Mouse (Mus musculus): ENCODE results near the gene Gskip. TPM values are rescaled to one million over a fixed set of nuclear protein-coding genes. Genes with fewer than 3 reads are reported as not detected.
A peak's percentile ranks its signal among the peaks of the same experiment; 100 is the strongest.

Gskip gene
- polyA plus RNA-seq, 1 experiment, result 10.8 TPM

DNA sequence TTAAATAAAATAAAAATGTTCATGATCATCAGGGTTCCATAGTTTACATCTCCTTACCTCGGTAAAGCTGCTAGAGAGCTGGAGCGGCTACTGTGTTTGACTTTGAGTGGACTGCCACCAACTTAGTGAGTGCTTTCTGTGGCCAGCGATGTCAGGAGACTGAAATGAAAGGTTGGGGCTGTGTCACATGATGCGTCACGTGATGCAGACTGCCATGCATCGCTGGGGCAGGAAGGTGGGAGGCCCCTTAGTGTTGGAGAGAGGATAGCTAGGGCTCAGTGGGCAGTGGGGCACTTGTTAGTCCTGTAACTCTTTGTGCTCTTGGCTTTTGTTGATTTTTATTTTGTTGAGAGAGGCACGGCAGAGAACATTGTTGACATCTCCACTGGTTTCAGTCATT, 11.2 kb downstream of the Gskip start:
- no peak overlapping the region for H3K27ac ChIP-seq (ENCODE audit: control insufficient read depth, insufficient read depth, low read depth, low read length)
- TF ChIP-seq CTCF (IDR thresholded peaks at IDR 0.05; ENCODE audit: control insufficient read depth, insufficient read depth, insufficient replicate concordance, low read depth, low read length) (no peak), POLR2A (IDR thresholded peaks at IDR 0.05; ENCODE audit: control insufficient read depth, low read depth, low read length) (no peak)
- no peaks in the 10 kb centered on the region for H3K36me3 ChIP-seq (ENCODE audit: control insufficient read depth, insufficient read depth, low read length)
- no peaks in the 10 kb centered on the region for H3K4me1 ChIP-seq (ENCODE audit: control insufficient read depth, insufficient read depth, low read length)
- H3K27me3 ChIP-seq (ENCODE audit: control insufficient read depth, insufficient read depth, low read length), result no peaks in the 10 kb centered on the region
- no peak overlapping the region for H3K4me3 ChIP-seq (ENCODE audit: control insufficient read depth, low read depth, low read length)

DNA sequence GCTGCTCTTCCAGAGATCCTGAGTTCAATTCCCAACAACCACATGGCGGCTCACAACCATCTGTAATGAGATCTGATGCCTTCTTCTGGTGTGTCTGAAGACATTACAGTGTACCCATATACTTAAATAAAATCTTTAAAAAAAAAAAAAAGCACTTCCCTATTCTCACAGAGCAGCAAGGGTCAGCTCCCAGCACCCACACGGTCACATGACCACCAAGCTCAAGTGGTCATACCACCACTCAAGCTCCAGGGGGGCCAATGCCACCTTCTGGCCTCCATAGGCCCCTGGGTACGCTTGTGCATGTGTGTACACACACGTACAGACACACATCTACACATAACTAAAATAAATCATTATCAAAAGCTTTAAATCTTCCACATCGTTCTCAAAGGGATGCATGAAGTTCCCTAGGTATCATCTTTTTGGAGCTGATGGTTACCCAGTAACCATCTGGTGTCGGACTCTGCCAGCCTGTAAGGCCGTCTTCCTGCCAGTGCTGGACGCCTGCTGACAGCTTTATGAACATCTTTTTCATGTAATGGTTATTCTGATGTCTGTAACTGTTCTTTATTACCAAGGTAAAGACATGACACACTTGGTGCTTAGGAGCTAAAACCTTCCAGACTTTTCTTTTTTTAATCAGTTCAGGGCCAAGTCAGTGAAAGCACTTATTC, 12.6 kb downstream of the Gskip start:
- no peak overlapping the region for H3K4me3 ChIP-seq (ENCODE audit: control insufficient read depth, low read depth, low read length)
- no peaks in the 10 kb centered on the region for H3K4me1 ChIP-seq (ENCODE audit: control insufficient read depth, insufficient read depth, low read length)
- H3K27me3 ChIP-seq (ENCODE audit: control insufficient read depth, insufficient read depth, low read length), result no peaks in the 10 kb centered on the region
- H3K36me3 ChIP-seq (ENCODE audit: control insufficient read depth, insufficient read depth, low read length), result no peaks in the 10 kb centered on the region
- TF ChIP-seq POLR2A (IDR thresholded peaks at IDR 0.05; ENCODE audit: control insufficient read depth, low read depth, low read length) (no peak), CTCF (IDR thresholded peaks at IDR 0.05; ENCODE audit: control insufficient read depth, insufficient read depth, insufficient replicate concordance, low read depth, low read length) (no peak)
- no peak overlapping the region for H3K27ac ChIP-seq (ENCODE audit: control insufficient read depth, insufficient read depth, low read depth, low read length)

DNA sequence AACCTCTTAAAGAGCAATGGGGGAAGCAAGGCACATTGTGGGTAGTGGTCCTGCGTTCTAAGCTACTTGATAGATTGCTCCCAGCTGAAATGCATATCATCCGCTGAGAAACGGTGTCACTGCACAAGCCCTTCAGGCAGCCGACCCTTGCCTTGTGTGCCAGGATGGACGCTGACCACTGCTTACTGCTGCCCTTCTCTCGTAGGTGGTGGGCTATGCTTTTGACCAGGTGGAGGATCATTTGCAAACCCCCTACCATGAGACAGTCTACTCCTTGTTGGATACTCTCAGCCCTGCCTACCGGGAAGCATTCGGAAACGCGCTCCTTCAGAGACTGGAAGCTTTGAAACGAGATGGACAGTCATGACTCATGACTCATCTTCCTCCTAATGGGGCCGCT, 15.8 kb downstream of the Gskip start:
- Histone ChIP-seq H3K4me1 (ENCODE audit: control insufficient read depth, insufficient read depth, low read length) (peaks cover 6% of the 10 kb centered on the region), H3K36me3 (ENCODE audit: control insufficient read depth, insufficient read depth, low read length) (no peaks in the 10 kb centered on the region), H3K27me3 (ENCODE audit: control insufficient read depth, insufficient read depth, low read length) (no peaks in the 10 kb centered on the region), H3K4me3 (ENCODE audit: control insufficient read depth, low read depth, low read length) (no peak overlapping the region), H3K27ac (ENCODE audit: control insufficient read depth, insufficient read depth, low read depth, low read length) (no peak overlapping the region)
- no peak for TF ChIP-seq CTCF (IDR thresholded peaks at IDR 0.05; ENCODE audit: control insufficient read depth, insufficient read depth, insufficient replicate concordance, low read depth, low read length)
- no peak for TF ChIP-seq POLR2A (IDR thresholded peaks at IDR 0.05; ENCODE audit: control insufficient read depth, low read depth, low read length)

DNA sequence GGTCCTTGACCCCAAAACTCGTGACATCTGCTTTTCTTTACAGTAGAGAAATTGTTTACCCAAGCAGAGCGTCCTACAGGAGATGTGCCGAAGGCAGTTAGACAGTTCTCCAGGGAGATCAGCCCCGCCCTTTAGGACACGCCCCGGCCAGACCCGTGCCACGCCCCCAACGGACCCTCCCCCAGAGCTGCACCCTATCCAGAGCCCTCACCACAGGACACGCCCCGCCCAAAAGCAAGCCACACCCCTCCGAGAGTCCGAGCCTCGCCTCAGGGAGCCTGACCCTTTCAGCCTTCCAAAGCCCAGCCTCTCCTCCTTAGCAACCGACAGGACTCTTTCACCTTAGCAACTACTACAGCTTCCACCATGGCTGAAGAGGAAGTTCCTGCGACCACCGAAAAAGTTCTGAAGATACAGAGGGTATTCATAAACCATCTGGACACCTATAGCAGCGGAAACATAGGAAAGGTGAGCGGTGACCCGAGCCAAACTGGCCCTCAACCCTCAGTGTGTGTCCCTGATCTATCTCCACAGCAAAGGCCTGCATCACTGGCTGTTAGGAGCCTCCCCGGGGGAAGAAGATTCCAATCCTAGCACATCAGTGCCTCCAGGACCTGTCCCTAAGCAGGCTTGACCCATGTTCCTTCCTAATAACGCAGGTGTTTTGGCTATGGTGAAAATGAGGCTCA, 21.3 kb downstream of the Gskip start, which contains the start of gene Ak7:
Ak7 (plus strand) TSS at position 178 of the 689 bp plus-strand sequence.
- peak within 1 kb of the TSS; percentile 99 for H3K27ac ChIP-seq (ENCODE audit: control insufficient read depth, insufficient read depth, low read depth, low read length)
- no peaks in the 10 kb centered on the region for H3K27me3 ChIP-seq (ENCODE audit: control insufficient read depth, insufficient read depth, low read length)
- no peaks in the 10 kb centered on the region; the same call in 1 of the 2 replicates for H3K36me3 ChIP-seq (ENCODE audit: control insufficient read depth, insufficient read depth, low read length)
- H3K4me1 ChIP-seq (ENCODE audit: control insufficient read depth, insufficient read depth, low read length), result peaks cover 11% of the 10 kb centered on the region
- H3K4me3 ChIP-seq (ENCODE audit: control insufficient read depth, low read depth, low read length), result peak within 1 kb of the TSS; percentile 94
- TF ChIP-seq CTCF (IDR thresholded peaks at IDR 0.05; ENCODE audit: control insufficient read depth, insufficient read depth, insufficient replicate concordance, low read depth, low read length) (no peak), POLR2A (IDR thresholded peaks at IDR 0.05; ENCODE audit: control insufficient read depth, low read depth, low read length) (0 out of 2 replicates have a peak, but pooled peaks have one; percentile 43)

DNA sequence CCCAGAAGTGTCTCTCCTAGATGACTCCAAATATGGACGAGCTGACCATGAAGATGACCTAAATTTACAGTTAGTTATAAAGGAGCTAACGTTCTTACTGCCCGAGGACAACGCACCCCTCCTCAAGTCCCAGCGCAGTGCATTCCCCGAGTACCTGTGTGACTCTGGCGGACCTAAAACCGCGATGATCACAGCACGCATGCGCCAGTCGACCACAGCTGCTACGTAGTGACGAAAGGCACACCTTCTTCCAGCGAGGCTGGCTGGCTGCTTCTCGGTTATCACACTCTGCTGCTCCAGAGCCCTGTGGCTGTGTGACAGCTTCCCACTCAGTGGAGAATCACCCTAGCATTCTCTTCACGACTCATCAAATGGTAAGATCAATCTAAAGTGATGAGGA, 34.0 kb downstream of the Gskip start:
- H3K27ac ChIP-seq (ENCODE audit: control insufficient read depth, insufficient read depth, low read depth, low read length), result no peak overlapping the region
- H3K4me3 ChIP-seq (ENCODE audit: control insufficient read depth, low read depth, low read length), result no peak overlapping the region
- H3K36me3 ChIP-seq (ENCODE audit: control insufficient read depth, insufficient read depth, low read length), result no peaks in the 10 kb centered on the region
- no peaks in the 10 kb centered on the region for H3K27me3 ChIP-seq (ENCODE audit: control insufficient read depth, insufficient read depth, low read length)
- no peaks in the 10 kb centered on the region; the same call in 1 of the 2 replicates for H3K4me1 ChIP-seq (ENCODE audit: control insufficient read depth, insufficient read depth, low read length)
- TF ChIP-seq CTCF (IDR thresholded peaks at IDR 0.05; ENCODE audit: control insufficient read depth, insufficient read depth, insufficient replicate concordance, low read depth, low read length) (no peak), POLR2A (IDR thresholded peaks at IDR 0.05; ENCODE audit: control insufficient read depth, low read depth, low read length) (no peak)

DNA sequence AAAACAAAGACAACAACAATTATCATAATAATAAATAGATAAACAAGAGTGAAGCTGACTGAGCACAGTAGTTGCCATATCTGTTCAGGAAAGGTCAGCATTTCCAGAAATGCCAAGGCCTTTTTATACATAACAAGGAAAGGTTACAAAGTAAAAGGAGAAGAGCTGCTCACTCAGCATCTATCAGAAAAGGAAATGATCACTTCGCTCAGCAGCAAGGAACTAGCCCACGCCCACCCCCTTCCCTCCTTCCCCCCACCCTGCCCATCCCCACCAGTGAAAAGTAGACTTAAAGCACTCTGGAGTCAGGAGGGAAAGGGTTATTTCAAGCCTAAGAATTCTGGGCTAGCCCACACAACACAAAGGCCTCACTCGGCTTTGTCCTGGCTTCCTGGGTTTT, 35.6 kb downstream of the Gskip start:
- H3K4me1 ChIP-seq (ENCODE audit: control insufficient read depth, insufficient read depth, low read length), result no peaks in the 10 kb centered on the region; the same call in 1 of the 2 replicates
- TF ChIP-seq CTCF (IDR thresholded peaks at IDR 0.05; ENCODE audit: control insufficient read depth, insufficient read depth, insufficient replicate concordance, low read depth, low read length), result no peak
- TF ChIP-seq POLR2A (IDR thresholded peaks at IDR 0.05; ENCODE audit: control insufficient read depth, low read depth, low read length), result no peak
- H3K36me3 ChIP-seq (ENCODE audit: control insufficient read depth, insufficient read depth, low read length), result no peaks in the 10 kb centered on the region
- H3K27me3 ChIP-seq (ENCODE audit: control insufficient read depth, insufficient read depth, low read length), result no peaks in the 10 kb centered on the region
- H3K4me3 ChIP-seq (ENCODE audit: control insufficient read depth, low read depth, low read length), result no peak overlapping the region
- H3K27ac ChIP-seq (ENCODE audit: control insufficient read depth, insufficient read depth, low read depth, low read length), result no peak overlapping the region

DNA sequence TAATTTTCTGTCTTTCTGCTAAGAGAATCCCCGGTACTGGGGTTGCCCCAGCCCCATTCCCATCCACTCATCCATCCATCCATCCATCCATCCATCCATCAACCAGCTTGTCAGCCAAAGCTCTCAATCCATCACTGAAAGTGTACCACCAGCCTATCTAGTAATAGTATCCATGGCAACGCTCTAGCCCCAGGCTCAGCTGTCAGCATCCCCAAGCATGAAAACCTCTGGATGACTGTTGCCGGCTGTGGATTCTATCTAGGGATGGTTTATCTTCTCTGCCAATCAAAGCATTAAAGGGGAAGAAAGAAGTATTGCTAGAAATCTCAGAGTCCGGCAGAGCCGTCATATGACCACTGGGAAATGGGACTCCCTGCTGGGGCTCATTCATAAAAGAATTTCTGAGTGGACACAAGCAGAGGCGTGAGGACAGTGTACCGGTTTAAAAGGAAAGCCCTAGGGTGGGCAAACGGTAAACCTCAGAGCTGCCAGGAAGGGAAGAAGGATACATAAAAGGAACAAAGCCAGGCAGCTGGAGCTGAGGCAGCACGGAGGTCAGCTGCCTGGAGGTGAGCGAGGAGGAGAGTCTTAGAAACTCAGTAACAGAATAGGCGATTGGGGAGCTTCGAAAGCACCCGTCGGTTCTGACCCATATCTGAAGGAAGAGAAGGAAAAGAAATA, 37.0 kb downstream of the Gskip start:
- Histone ChIP-seq H3K27me3 (ENCODE audit: control insufficient read depth, insufficient read depth, low read length) (no peaks in the 10 kb centered on the region), H3K36me3 (ENCODE audit: control insufficient read depth, insufficient read depth, low read length) (no peaks in the 10 kb centered on the region), H3K4me3 (ENCODE audit: control insufficient read depth, low read depth, low read length) (no peak overlapping the region)

More for the DNA sequence above, 37.0 kb downstream of the Gskip start:
- TF ChIP-seq POLR2A (IDR thresholded peaks at IDR 0.05; ENCODE audit: control insufficient read depth, low read depth, low read length), result no peak
- TF ChIP-seq CTCF (IDR thresholded peaks at IDR 0.05; ENCODE audit: control insufficient read depth, insufficient read depth, insufficient replicate concordance, low read depth, low read length), result no peak
- Histone ChIP-seq H3K27ac (ENCODE audit: control insufficient read depth, insufficient read depth, low read depth, low read length) (no peak overlapping the region), H3K4me1 (ENCODE audit: control insufficient read depth, insufficient read depth, low read length) (no peaks in the 10 kb centered on the region; the same call in 1 of the 2 replicates)

All from testis, adult 2 months (tissue).